Mouse (Mus musculus): ENCODE measurements at regions not wholly inside any gene's neighbourhood (a gene's known extent, or its start where the extent isn't known, plus 50 kb on each side); places are given as distances from the start of the nearest gene placed in this dataset.

DNA sequence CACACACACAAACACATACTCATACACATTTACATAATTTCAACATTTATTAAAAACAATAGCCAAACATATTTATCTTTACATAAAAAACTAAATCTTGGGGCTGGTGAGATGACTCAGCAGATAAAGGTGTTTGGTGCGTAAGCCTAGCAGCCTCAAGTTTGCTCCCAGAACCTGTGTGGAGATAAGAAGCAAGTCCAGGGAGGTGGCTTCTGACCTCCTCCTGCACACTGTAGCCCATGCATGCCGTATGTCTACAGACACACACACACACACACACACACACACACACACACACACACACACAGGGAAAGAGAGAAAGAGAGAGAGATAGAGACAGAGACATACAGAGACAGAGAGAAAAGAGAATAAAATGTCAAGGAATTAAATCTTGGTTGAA lies 401.1 kb downstream of the Klf5 start:
- no peak for ATAC-seq (ENCODE audit: low FRiP score)
- 96% methylated on average over 2 of the region's 2 CpGs for WGBS
- H3K9me3 ChIP-seq (replicated peaks), result no peaks in the 10 kb centered on the region
- H3K4me2 ChIP-seq, result no peak overlapping the region
- H3K9ac ChIP-seq (replicated peaks), result no peak overlapping the region
- H3K4me1 ChIP-seq, result no peaks in the 10 kb centered on the region
- no peaks in the 10 kb centered on the region for H3K27me3 ChIP-seq (replicated peaks)
- no peak overlapping the region for H3K27ac ChIP-seq (replicated peaks)
- H3K4me3 ChIP-seq (replicated peaks), result no peak overlapping the region
- H3K36me3 ChIP-seq, result no peaks in the 10 kb centered on the region

DNA sequence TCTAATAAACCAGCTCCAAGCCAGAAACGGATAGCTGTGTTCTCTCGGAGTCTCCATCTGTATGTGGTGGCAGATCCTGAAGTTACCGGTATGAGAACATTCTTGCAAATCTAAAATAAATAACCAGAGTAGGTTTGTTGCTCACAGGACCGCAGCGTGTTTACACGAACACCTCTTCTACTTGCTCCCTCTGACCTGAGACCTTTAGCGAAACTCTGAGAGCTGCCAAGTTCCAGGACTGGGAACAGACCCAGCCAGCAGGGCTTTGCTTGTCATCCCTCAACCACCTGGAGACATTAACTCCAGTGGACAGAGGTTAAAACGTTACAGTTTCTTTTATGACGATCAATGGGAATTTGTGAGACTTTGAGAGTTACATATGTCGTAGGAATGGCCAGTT lies 407.5 kb downstream of the Klf5 start:
- Histone ChIP-seq H3K9ac (replicated peaks) (no peak overlapping the region), H3K27ac (replicated peaks) (no peak overlapping the region), H3K36me3 (no peaks in the 10 kb centered on the region), H3K4me3 (replicated peaks) (no peak overlapping the region), H3K27me3 (replicated peaks) (no peaks in the 10 kb centered on the region), H3K4me2 (no peak overlapping the region), H3K4me1 (no peaks in the 10 kb centered on the region), H3K9me3 (replicated peaks) (no peaks in the 10 kb centered on the region)
- WGBS, result 86% methylated on average over 10 of the region's 10 CpGs
- no peak for ATAC-seq (ENCODE audit: low FRiP score)

DNA sequence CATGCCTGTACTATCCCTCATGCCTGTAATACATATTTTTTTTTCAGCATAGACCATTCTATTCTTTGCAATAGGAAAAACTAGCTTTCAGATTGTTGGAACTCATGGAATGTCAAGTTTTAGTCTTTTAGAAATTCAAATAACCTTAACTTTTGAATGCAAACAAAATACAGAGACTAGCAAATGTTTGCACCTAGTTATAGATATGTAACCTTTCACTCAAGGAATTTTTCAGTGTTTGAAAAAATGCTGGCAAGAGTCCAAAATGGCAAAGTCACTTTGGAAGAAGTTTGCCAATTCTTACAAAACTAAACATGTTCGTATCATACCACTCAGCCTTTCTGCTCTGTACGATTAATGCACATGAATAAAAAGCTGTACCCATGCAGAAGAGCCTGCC lies 409.6 kb downstream of the Klf5 start:
- H3K4me2 ChIP-seq, result no peak overlapping the region
- H3K36me3 ChIP-seq, result no peaks in the 10 kb centered on the region
- no peaks in the 10 kb centered on the region for H3K4me1 ChIP-seq
- H3K27me3 ChIP-seq (replicated peaks), result no peaks in the 10 kb centered on the region
- no peak overlapping the region for H3K9ac ChIP-seq (replicated peaks)
- H3K27ac ChIP-seq (replicated peaks), result no peak overlapping the region
- ATAC-seq (ENCODE audit: low FRiP score), result no peak
- H3K4me3 ChIP-seq (replicated peaks), result no peak overlapping the region
- no peaks in the 10 kb centered on the region for H3K9me3 ChIP-seq (replicated peaks)
- WGBS, result 84% methylated on average over 2 of the region's 2 CpGs

DNA sequence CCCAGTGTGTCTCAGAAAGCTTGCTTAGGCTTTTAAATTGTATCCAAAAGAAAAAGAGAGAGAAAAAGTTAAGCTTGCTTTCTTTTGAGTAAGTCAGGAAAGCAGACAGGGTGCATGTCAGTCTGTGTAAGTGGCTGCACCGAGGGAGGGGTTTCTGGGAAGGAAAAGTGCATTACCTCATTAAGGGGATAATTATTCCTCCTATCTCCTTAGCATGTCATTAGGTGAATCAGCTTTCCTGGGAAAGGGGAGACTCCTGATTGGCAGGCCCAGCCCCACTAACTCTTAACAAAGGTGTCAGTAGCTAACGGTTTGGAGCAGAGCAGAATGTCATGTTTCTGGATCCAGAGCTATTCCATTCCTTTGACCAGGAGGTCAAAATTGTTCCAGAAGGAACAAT lies 411.3 kb downstream of the Klf5 start:
- H3K27me3 ChIP-seq (replicated peaks), result no peaks in the 10 kb centered on the region
- no peak overlapping the region for H3K9ac ChIP-seq (replicated peaks)
- H3K4me1 ChIP-seq, result no peaks in the 10 kb centered on the region
- WGBS, result 37% methylated on average over 2 of the region's 2 CpGs
- H3K27ac ChIP-seq (replicated peaks), result no peak overlapping the region
- no peaks in the 10 kb centered on the region for H3K36me3 ChIP-seq
- H3K4me2 ChIP-seq, result no peak overlapping the region
- H3K9me3 ChIP-seq (replicated peaks), result no peaks in the 10 kb centered on the region
- no peak for ATAC-seq (ENCODE audit: low FRiP score)
- no peak overlapping the region for H3K4me3 ChIP-seq (replicated peaks)

DNA sequence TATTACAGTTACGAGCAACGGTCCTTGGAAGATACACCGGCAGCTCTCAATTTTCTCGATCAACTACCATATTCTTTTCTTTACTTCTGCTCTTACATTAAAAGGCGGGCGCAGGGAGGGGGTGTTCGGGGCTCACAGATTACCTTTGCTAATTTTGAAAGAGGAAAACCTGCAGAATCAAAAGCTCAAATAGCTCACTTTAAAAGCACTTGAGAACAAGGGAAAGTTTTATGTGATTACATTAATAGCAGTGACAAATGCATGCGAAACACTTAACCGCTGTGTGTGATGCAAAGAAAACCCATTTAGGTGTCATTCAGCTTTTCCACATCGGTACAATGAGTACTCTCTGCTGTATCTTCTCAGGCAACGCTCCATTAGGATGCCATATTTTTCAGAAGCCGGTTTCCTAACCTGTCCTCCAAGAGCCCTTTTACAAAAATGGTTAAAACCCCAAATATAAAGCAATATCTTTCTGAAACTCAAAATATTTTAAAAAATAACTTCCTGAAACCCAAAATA lies 412.2 kb downstream of the Klf5 start:
- Histone ChIP-seq H3K4me3 (replicated peaks) (no peak overlapping the region), H3K36me3 (no peaks in the 10 kb centered on the region), H3K27me3 (replicated peaks) (no peaks in the 10 kb centered on the region), H3K9ac (replicated peaks) (no peak overlapping the region), H3K9me3 (replicated peaks) (no peaks in the 10 kb centered on the region), H3K4me2 (no peak overlapping the region), H3K4me1 (no peaks in the 10 kb centered on the region), H3K27ac (replicated peaks) (no peak overlapping the region)
- no peak for ATAC-seq (ENCODE audit: low FRiP score)
- WGBS, result 72% methylated on average over 12 of the region's 12 CpGs

DNA sequence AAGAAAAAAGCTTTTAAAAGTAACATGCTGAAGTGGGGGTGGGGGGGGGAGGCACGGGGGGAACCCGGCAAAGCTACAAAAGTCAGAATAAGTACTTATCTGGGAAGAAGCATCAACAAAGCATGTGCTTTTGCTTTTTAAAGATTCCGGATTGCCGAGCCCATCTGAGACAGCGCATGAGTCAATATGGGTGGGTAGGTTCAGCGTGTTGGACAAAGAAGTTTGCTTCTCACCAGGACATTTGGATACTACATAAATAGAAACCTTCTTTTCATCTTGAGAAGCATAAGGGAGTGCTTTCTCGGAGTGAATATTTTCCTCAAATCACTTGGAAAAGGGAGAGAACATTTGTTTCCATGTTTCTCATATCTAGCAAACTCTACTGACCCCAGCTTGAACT lies 414.1 kb downstream of the Klf5 start:
- H3K9me3 ChIP-seq (replicated peaks), result no peaks in the 10 kb centered on the region
- H3K9ac ChIP-seq (replicated peaks), result no peak overlapping the region
- 82% methylated on average over 7 of the region's 7 CpGs for WGBS
- no peak for ATAC-seq (ENCODE audit: low FRiP score)
- H3K36me3 ChIP-seq, result no peaks in the 10 kb centered on the region
- no peak overlapping the region for H3K4me3 ChIP-seq (replicated peaks)
- no peaks in the 10 kb centered on the region for H3K4me1 ChIP-seq
- H3K27ac ChIP-seq (replicated peaks), result no peak overlapping the region
- H3K4me2 ChIP-seq, result no peak overlapping the region
- no peaks in the 10 kb centered on the region for H3K27me3 ChIP-seq (replicated peaks)

DNA sequence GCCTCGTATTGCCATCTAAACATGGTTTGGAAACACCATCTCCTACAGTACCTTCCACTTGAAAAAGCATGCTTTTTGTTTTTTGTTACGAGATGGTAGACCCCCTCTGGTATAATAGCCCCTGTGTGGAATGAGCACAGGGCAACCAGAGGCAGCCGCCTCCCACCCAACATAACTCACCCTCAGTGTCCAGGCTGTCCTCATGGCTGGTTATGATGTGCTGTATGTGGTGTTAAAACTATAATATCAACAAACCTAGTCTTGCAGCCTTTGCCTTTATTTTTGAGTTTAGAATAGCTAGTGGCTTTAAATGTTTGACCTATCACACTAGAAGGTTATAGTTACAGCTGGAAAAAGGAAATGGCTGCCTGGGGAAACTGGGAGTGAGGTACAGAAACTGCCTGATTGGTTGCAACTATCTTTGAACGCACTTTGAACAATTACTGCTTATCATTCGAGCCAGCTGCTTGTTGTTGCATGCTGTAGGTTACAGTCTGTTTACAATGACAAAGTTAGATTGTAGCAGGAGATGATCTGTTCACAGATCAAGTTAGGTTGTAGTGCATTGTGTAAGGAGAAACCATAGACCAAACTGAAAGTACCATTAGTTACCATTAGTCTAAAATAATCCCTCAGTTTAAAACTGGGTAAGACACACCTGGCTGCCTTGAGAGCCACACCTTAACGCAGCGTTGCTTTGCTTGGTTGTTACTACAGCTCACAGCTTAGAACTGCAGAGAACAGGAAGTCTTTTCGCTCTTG lies 414.8 kb downstream of the Klf5 start:
- H3K27ac ChIP-seq (replicated peaks), result no peak overlapping the region
- ATAC-seq (ENCODE audit: low FRiP score), result no peak
- no peaks in the 10 kb centered on the region for H3K4me1 ChIP-seq
- no peak overlapping the region for H3K4me3 ChIP-seq (replicated peaks)
- H3K36me3 ChIP-seq, result no peaks in the 10 kb centered on the region
- H3K27me3 ChIP-seq (replicated peaks), result no peaks in the 10 kb centered on the region
- no peaks in the 10 kb centered on the region for H3K9me3 ChIP-seq (replicated peaks)
- no peak overlapping the region for H3K9ac ChIP-seq (replicated peaks)
- no peak overlapping the region for H3K4me2 ChIP-seq
- WGBS, result 87% methylated on average over 8 of the region's 8 CpGs

DNA sequence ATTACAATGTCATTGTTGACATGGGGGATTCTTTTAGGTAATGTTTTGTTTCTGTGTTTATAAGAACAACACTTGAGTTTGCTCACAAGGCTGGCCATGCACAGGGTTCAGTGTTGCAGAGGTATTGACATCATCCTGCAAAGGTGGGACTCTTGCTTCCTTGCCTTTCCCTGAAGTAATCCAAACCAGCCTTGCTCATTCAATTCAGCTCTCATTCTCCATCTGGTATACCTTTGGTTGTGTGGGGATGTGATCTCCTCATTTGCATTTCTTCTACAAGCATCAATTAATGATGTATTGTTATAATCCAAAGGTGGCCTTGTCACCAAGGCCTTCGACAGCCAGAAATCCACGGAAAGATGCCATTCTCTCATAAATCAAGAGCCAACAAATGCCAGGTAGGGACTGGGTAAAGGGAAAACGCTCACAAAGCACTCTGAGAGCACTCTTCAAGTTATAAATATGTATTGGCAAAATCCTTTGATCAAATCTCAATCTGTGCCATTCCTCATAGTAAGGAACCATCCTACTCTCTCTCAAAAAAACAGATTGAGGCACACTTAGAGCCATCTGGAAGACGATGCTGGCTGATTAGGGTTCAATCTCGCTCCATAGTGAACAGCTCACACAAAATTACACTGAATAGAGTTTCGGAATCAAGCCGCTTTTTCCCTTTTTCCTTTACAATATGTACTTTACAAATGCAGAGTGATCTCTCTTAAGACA lies 435.1 kb downstream of the Klf5 start:
- no peaks in the 10 kb centered on the region for H3K9me3 ChIP-seq (replicated peaks)
- WGBS, result 82% methylated on average over 7 of the region's 7 CpGs
- H3K9ac ChIP-seq (replicated peaks), result no peak overlapping the region
- H3K4me2 ChIP-seq, result no peak overlapping the region
- no peak for ATAC-seq (ENCODE audit: low FRiP score)
- H3K36me3 ChIP-seq, result no peaks in the 10 kb centered on the region
- no peaks in the 10 kb centered on the region for H3K27me3 ChIP-seq (replicated peaks)
- no peak overlapping the region for H3K27ac ChIP-seq (replicated peaks)
- no peak overlapping the region for H3K4me3 ChIP-seq (replicated peaks)
- H3K4me1 ChIP-seq, result no peaks in the 10 kb centered on the region

DNA sequence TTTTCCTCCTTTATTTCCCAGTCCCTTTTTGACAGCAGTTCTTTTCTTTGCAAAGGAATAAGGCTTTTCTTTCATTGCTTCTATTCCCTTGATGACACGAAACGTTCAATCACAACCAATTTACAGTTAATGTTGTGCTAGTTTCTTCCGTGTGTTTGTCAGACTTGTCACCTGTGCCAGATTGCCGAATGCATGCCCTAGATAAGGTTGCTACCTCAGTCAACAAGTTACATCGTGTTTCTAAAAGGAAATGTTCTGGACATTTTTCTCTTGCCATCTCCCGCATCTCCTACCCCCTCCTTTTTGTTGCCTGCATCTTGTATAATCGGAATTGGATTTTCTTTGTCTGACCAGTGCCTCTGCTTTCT lies 435.7 kb downstream of the Klf5 start:
- H3K27me3 ChIP-seq (replicated peaks), result no peaks in the 10 kb centered on the region
- no peak overlapping the region for H3K27ac ChIP-seq (replicated peaks)
- no peaks in the 10 kb centered on the region for H3K36me3 ChIP-seq
- no peaks in the 10 kb centered on the region for H3K4me1 ChIP-seq
- H3K4me3 ChIP-seq (replicated peaks), result no peak overlapping the region
- H3K9me3 ChIP-seq (replicated peaks), result no peaks in the 10 kb centered on the region
- no peak overlapping the region for H3K4me2 ChIP-seq
- no peak overlapping the region for H3K9ac ChIP-seq (replicated peaks)
- no peak for ATAC-seq (ENCODE audit: low FRiP score)
- WGBS, result 83% methylated on average over 7 of the region's 7 CpGs

DNA sequence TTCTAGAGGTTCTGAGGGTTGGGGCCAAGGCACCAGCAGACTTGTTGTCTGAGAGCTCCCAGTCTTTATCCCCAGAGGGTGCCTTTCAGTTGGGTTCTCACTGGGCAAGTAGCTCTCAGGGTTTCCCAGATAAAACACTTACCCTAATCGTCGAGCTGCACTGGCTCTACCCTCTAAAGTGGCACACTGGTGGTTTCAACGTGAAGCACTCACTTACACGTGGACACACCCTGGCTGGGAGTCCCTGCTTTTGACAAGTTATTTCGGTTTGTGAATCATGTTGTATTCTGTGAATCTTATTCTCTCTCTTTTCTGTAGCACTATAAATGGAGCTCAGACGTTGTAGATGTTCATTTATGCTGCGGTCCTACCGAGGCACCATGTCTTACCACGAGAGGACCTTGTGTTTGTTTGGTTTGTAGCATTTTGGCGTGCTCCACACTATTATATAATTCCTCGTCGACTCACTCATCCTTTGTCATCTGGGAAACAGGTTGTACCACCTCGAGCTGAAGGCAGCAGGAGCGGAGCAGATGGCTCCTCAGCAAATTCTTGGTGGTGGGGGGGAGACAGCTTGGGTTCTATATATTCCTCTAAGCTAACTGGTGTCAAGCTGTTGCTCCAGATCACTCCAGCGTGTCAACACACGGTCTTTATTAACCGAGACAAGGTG lies 445.3 kb downstream of the Klf5 start:
- no peak overlapping the region for H3K4me2 ChIP-seq
- H3K9ac ChIP-seq (replicated peaks), result no peak overlapping the region
- WGBS, result 88% methylated on average over 17 of the region's 17 CpGs
- no peaks in the 10 kb centered on the region for H3K36me3 ChIP-seq
- H3K4me1 ChIP-seq, result peaks cover 12% of the 10 kb centered on the region; the same call in 1 of the 2 replicates
- H3K4me3 ChIP-seq (replicated peaks), result no peak overlapping the region
- H3K9me3 ChIP-seq (replicated peaks), result no peaks in the 10 kb centered on the region
- no peak overlapping the region for H3K27ac ChIP-seq (replicated peaks)
- ATAC-seq (ENCODE audit: low FRiP score), result no peak
- H3K27me3 ChIP-seq (replicated peaks), result no peaks in the 10 kb centered on the region

DNA sequence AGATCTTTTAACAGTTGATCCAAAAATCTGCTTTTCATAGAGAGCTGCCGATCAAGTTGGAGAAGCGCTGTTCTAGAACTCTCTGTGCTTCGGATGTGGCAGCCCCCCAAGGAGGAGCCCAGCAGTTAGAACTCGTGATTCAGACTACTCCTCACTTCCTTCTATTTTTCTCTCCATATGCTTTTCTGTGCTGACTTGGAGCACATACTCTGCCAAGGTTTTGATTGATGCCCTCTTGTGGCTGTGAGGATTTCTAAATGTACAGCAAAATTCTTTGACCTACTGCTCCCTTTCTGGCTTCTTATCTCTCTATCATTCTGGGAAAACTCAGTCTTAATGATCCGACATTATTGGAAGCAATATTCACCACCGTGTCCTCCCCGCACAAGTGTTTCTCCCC lies 446.7 kb downstream of the Klf5 start:
- peaks cover 12% of the 10 kb centered on the region; the same call in 1 of the 2 replicates for H3K4me1 ChIP-seq
- no peak overlapping the region for H3K4me2 ChIP-seq
- no peaks in the 10 kb centered on the region for H3K27me3 ChIP-seq (replicated peaks)
- H3K36me3 ChIP-seq, result no peaks in the 10 kb centered on the region
- WGBS, result 81% methylated on average over 7 of the region's 7 CpGs
- H3K27ac ChIP-seq (replicated peaks), result no peak overlapping the region
- no peak overlapping the region for H3K4me3 ChIP-seq (replicated peaks)
- ATAC-seq (ENCODE audit: low FRiP score), result no peak
- H3K9me3 ChIP-seq (replicated peaks), result no peaks in the 10 kb centered on the region
- no peak overlapping the region for H3K9ac ChIP-seq (replicated peaks)

DNA sequence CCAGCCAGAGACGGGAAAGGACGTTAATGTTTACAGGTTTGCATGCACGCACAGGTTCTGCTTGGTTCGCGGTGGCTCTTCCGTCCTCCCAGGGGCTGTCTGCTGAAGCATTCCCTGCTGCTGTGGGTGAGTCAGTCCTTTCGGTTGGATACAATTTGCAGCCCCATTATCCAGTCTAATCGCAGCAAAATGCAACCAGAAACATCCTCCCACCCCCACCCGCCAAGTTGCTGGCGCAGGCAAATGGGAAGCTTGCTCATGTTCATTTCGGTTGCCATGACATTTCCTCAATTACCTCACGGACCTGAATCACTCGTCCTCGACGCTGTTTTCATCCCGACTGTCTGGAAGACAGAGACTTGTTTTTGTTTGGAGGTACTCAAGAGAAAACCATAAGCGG lies 449.7 kb downstream of the Klf5 start:
- no peaks in the 10 kb centered on the region for H3K36me3 ChIP-seq
- H3K27me3 ChIP-seq (replicated peaks), result no peaks in the 10 kb centered on the region
- 34% methylated on average over 17 of the region's 17 CpGs for WGBS
- no peak overlapping the region for H3K9ac ChIP-seq (replicated peaks)
- H3K4me2 ChIP-seq, result peak overlapping the region; percentile 42
- H3K27ac ChIP-seq (replicated peaks), result 0 out of 2 replicates have a peak overlapping the region, but pooled peaks have one; percentile 33
- H3K4me3 ChIP-seq (replicated peaks), result 0 out of 2 replicates have a peak overlapping the region, but pooled peaks have one; percentile 1
- H3K9me3 ChIP-seq (replicated peaks), result no peaks in the 10 kb centered on the region
- H3K4me1 ChIP-seq, result peaks cover 12% of the 10 kb centered on the region; the same call in 1 of the 2 replicates
- peak; percentile 79 for ATAC-seq (ENCODE audit: low FRiP score)
